Mouse (Mus musculus) layer of hippocampus, adult 2 months (tissue): Measurements from ENCODE around the gene Ddx59. TPM values are rescaled to one million over a fixed set of nuclear protein-coding genes. Genes with fewer than 3 reads are reported as not detected.

Experiments
- DNase-seq, 2 experiments: peaks; one replicate each; pipeline ENCODE4 v3.0.0; 2022; ENCODE audit warnings: low spot score in 2 of 2
- H3K27ac ChIP-seq: fragments of 200-600 bp; 2 replicates; pipeline ENCODE4 v1.8.1; 2022
- H3K4me3 ChIP-seq: fragments of 200-600 bp; 2 replicates; pipeline ENCODE4 v1.8.1; 2022; ENCODE audit warnings: mild to moderate bottlenecking
- CTCF ChIP-seq: fragments of 200-600 bp; conservative IDR thresholded peaks from 2 replicates; pipeline ENCODE4 v1.8.1; 2022; ENCODE audit warnings: antibody characterized with exemption, mild to moderate bottlenecking, moderate library complexity
- total RNA-seq, 2 experiments: library from RNA; stranded (reverse); gene quantifications; 2 replicates each; pipeline ENCODE4 v1.2.3; 2021

The Ddx59 gene
- total RNA-seq, 2 experiments from 2014 or later, result 9.7 to 11.2 TPM

DNA sequence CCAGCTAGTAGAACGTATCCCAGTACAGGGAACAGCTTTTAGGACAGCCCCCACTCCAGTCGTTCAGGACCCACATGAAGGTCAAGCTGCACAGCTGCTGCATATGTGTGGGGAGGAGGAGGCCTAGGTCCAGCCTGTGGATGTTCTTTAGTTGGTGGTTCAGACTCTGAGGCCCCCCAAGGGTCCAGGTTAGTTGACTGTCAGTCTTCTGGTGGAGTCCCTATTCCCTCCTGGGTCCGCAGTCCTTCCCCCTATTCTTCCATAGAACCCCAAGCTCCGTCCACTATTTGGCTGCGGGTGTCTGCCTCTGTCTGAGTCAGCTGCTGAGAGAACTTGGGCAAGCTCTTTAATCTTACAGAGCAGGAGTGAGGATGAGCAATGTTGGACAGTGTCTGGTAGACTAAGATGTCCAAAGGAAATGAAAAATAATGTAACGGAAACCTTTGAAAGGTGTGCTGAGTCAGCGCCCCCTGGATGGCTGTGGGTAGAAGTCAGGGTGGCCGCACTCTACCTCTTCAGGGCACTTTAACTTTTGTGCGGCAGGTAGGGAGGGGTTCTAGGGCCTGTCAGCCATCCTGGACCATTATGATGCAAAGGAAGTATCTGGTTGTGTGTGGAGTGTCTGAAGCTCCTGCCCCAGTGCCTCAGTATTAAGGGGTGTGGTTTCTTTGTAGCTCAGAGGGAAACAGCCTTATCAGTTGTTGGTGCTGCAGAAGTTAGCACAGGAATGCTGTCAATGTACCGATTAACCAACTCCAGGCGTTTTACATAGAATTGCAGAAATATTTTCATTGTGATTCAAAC is 12.3 kb downstream of the Ddx59 start:
- no peak for DNase-seq
- H3K27ac ChIP-seq, result no peak overlapping the region
- no peak for TF ChIP-seq CTCF
- H3K4me3 ChIP-seq, result no peak overlapping the region

DNA sequence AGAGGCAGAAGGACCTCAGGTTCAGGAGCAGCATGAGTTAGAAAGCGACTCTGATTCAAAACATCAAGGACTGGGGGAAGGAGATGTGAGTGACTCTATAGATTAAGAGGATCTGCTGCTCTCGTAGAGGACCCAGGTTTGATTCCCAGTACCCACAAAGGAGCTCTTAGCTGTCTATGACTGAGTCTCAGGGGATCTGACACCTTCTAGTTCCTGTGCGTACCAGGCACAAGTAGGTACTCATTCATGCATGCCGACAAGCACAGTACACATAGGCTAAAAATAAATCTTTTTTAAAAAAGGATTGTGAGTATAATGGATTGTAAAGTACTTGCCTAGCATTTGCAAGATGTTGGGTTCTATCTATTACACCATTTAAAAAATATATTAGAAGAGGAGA is 13.9 kb downstream of the Ddx59 start:
- no peak for DNase-seq
- Histone ChIP-seq H3K4me3 (no peak overlapping the region), H3K27ac (no peak overlapping the region)
- no peak for TF ChIP-seq CTCF

GRCm38 (mm10) chr1:136430126-136430818 is 15.2 kb downstream of the Ddx59 start:
- TF ChIP-seq CTCF, result no peak
- DNase-seq, result no peak

GRCm38 (mm10) chr1:136440741-136441140 is 25.7 kb downstream of the Ddx59 start:
- no peak for TF ChIP-seq CTCF

More at GRCm38 (mm10) chr1:136430126-136430818, 15.2 kb downstream of the Ddx59 start:
- no peak overlapping the region for H3K4me3 ChIP-seq
- H3K27ac ChIP-seq, result no peak overlapping the region

DNA sequence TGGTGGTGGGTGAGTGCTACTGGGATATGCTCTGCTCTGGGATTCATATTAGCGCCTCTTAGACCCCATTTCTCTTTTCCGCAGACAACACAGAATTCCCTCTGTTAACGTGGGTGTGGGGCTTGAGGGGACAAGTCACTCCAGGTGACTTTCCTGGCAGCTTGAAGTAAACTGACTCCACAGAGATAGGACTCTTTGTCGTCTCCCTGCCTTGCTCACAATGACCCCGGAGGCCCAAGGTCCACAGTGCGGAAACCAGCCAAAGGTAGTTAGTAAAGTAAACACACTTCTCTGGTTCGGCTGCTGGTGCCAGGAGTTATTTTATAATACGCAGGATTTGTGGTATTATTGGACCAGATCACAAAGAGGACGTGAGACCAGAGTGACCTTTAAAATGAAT is 27.7 kb downstream of the Ddx59 start:
- no peak for DNase-seq
- TF ChIP-seq CTCF, result no peak
- Histone ChIP-seq H3K4me3 (no peak overlapping the region), H3K27ac (no peak overlapping the region)

More at GRCm38 (mm10) chr1:136440741-136441140, 25.7 kb downstream of the Ddx59 start:
- no peak overlapping the region for H3K27ac ChIP-seq
- no peak overlapping the region for H3K4me3 ChIP-seq
- DNase-seq, result no peak

DNA sequence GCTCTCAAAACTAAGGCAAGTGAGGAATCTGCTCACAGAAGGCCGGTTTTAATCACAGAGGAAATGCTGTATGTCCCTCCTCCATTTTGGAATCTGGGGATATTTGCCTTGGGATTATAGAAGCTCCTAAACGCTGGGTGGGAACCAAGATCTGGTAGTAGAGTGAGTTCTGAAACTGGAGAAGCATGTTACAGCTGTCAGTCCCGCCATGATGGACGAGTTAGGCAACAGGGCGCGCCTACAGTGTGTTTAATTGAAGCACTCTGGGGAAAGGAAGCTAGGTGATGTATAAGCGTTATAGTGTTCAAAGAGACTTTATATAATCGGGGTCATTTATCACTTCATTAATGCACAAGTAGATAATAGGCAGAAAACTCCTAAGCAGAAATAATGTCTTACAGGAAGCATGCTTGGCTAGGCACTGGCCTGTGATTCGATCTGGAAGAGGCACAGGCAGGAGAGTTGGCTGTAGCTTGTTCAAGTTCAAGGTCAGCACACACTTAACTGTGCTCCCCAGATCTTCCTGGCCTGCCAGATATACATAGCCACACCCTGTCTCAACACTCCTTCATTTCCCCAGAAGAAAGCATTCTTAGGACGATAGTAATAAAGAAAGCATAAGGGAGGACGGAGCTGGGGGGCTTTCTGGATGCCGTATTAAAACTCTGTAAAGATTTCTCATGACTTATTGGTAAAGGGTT is 29.6 kb downstream of the Ddx59 start:
- no peak overlapping the region for H3K4me3 ChIP-seq
- no peak overlapping the region for H3K27ac ChIP-seq
- DNase-seq, result no peak
- no peak for TF ChIP-seq CTCF

DNA sequence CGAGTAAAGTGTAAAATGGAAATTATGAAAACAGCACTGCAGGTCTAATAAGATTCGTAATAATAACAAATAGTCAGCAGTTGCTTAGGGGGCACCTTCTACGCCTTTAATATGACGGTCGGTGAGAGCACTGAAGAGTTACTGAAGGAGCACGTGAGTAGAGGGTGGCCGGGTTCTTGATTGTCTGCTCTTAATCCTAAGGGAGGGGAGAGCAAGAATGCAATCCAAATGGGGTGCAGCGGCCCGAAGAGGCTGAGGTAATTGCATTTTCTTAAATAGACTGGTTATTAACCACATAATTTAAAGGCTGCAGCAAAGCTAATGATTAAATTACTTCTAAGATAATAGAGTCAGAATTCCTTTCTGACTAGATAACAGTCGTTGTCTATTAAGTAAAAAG is 31.9 kb downstream of the Ddx59 start:
- no peak overlapping the region for H3K4me3 ChIP-seq
- DNase-seq, result no peak
- H3K27ac ChIP-seq, result no peak overlapping the region
- TF ChIP-seq CTCF, result no peak

GRCm38 (mm10) chr1:136447338-136447737 is 32.3 kb downstream of the Ddx59 start:
- no peak for TF ChIP-seq CTCF
- no peak for DNase-seq
- no peak overlapping the region for H3K4me3 ChIP-seq
- H3K27ac ChIP-seq, result no peak overlapping the region

DNA sequence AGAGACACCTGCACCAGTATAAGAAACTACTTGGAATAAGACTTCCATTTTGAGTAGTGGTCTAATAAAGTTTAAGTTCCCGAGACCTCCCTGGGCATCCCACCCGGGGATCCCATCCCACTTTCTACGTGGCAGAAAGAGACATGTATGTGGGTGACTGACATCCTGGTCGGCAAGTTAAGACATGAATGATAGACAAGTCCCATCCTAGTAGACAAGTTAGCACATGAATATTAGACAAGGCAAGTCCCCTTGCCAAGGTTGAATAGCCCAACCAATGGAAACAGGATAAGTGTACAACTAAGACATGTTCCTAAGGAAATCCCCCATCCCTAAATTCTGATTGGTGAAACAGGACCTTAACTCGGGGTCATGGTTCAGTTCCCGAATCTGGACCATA is 34.5 kb downstream of the Ddx59 start:
- Histone ChIP-seq H3K4me3 (no peak overlapping the region), H3K27ac (no peak overlapping the region)
- no peak for DNase-seq
- no peak for TF ChIP-seq CTCF

DNA sequence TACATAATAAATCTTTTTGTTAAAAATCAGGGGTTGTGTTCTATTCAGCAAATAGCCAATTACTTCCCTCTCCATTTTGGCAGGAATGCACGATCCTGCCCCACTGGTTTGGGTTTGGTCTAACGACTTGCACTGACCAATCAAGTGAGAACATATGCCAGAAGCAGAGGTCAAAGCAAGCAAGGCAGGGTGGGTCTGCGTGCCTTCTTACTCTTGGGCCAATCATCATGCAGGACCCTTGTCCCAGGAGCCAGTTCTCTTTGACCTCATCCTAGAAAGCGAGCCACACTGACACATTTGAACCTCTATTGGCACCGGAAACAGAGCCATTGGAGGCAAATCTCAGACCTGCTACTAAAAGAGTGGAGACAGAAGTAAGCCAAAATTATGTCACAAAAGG is 35.1 kb downstream of the Ddx59 start:
- Histone ChIP-seq H3K4me3 (no peak overlapping the region), H3K27ac (no peak overlapping the region)
- no peak for DNase-seq
- TF ChIP-seq CTCF, result no peak

- no peak overlapping the region for H3K4me3 ChIP-seq
- H3K27ac ChIP-seq, result no peak overlapping the region
- TF ChIP-seq CTCF, result no peak
- no peak for DNase-seq
These were observed 37.4 kb downstream of the Ddx59 start for GRCm38 (mm10) chr1:136452421-136452820.

DNA sequence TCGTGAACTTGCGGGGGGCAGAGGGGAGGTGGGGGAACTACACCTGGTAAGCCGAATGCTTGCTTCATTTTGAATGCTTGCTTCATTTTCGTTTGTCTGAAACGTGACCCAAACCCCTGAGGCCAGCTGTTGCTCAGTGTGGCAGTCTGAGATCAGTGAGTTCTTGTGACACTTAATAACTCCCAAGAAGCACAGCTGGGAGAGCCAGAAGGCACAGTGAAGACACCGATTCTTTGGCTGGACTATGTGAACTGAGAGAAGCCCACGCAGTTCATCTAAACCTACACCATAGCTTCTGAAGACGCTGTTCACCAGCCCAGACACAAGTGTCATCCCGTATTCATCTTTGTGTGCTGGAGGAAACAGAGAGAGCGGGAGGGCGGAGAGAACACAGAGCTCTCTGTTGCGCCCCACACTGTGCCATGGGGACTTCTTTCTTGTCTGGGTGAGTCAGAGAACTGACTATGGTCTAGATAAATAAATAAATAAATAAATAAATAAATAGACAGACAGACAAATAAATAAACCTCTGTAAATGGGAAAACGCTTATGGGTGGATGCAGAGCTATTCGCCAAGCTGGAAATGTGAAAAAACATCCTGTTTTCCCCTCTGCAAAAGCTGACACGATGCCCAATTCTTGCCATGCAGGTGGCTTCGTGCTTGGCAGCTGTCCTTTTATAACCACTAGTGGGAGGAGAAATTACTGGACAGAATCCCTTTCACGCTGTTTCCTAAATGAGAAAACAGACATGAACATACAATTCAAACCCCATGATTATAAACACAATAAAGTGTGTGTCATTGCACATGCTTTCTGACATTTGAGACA is 40.9 kb downstream of the Ddx59 start:
- DNase-seq, result no peak
- Histone ChIP-seq H3K4me3 (no peak overlapping the region), H3K27ac (no peak overlapping the region)
- no peak for TF ChIP-seq CTCF
